Mouse (Mus musculus) spleen, postnatal 14 days (tissue): ENCODE results near the gene Nfkbib.

Experiments used
- DNase-seq, 2 experiments: peaks; one replicate each; pipeline ENCODE4 v3.0.0; 2021 to 2022; ENCODE audit warnings: low spot score in 2 of 2

Gene Nfkbib

DNA sequence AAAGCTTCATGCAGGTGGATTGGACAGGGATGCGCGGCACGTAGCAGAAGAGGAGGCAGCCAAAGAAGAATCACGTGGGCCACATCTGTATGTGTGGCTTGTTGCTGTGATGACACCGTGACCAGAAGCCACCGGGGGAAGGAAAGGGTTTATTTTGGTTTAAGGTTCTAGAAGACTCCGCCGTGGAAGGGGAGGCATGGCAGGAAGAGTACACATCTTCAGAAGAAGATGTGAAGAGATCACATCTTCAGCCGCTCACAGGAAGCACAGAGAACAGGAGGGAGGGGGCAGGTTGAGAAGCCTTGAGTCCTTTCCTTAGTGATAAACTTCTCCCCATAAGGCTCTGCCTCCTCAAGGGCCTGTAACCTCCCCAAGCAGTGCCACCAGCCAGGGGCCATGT lies 32.7 kb upstream of the Nfkbib start:
- DNase-seq: no peak

DNA sequence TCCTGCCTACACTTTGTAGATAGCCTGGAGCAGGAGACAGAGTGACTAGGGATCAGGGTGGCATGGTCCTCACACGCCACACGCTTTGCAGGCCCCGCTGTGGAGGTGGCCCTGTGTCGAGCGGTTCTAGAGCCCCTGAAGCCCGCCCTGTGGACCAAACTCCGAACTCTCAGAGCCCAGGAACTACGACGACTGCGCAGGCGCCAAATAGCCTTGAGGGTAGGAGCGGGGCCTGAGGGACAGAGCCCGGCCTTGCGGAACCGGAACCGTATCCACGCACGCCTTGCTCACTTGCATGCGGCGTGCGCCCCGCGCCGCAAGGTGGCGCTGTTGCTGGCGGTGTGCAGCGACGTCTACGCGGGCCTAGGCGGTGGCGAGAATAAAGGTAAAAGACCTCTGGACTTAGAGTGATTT lies 29.3 kb upstream of the Nfkbib start:
- DNase-seq: peak; percentile 64 to 80

DNA sequence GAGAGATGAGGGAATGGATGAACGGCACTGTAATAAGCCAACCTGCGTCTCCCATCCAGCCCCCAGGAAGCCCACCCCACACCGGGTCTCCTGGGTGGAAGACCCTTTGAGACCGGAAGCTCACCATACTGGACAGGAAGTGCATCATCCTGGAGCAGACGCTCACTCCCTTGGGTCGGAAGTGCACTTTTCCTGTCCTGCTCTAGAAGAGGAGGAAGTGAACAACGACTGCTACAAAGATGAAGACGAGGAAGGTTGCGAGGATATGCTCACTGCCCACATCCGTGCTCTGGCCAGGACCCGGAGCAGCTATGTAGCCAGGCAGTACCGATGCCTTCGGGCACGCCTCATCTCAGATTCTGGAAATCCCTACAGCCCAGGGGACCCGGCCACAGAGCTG lies 28.5 kb upstream of the Nfkbib start:
- DNase-seq: no peak

DNA sequence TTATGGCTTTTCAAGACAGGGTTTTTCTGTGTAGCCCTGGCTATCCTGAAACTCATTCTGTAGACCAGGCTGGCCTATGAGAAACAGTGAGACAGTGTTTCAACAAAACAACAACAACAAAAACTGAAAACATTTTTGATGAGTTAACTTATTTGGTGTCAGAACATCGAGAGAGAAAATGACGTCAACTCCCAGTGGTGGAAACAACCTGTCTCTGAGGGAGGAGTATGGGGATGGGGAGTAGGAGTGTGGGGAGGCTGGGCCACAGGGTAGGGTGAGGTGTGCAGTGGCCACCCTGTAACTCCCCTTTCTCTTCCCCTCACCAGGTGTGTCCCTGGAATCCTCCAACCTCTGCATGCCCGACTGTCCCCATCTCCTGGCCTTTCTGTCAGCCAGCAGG lies 27.2 kb upstream of the Nfkbib start:
- no peak for DNase-seq

DNA sequence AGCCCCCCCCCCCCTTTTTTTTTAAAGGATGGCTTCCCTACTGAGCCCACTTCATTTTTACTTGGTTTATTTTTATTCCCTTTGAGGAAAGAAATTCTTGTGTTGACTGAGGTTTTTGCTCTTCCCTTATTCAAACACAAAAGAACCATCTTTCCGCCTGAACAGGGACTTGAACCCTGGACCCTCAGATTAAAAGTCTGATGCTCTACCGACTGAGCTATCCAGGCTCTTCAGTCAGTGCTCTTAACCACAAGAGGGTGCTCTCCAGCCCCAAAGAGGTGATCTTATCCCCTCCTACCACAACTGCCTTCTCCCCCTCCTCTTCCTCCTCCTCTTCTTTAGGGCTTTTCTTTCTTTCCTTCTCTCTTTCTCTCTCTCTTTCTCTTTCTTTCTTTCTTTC lies 26.5 kb upstream of the Nfkbib start:
- no peak for DNase-seq

DNA sequence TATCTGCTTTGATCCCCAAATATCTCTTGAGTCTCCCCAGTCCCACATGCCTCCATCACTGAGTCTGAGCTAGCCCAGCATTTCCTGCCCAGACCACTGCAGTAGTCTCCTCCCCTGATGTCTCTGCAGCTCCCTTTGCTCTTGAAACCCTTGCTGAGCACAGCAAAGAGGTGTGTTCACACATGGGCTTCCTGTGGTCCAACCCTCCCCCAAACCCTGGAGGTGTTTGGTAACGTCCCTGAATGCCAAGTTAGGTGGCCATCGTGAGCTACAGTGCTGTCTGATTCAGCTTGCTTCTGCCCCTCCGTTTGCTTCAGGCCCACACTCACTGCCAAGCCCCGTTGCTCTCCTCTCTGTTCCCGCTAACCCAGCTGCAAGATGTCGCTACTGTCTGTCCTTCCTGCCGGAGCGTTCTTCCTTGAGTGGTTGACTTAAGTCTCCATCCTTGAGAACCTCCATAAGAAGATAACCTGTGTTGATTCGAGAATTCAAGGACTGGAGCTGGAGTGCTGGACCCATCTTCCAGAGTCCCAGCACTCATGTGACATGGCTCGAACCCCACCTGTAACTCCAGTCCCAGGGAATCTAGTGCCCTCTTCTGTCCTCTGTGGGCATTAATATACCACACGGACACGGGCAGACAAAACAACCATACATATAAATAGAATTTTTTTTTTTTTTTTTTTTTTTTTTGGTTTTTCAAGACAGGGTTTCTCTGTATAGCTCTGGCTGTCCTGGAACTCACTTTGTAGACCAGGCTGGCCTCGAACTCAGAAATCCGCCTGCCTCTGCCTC lies 25.3 kb upstream of the Nfkbib start:
- DNase-seq: no peak

DNA sequence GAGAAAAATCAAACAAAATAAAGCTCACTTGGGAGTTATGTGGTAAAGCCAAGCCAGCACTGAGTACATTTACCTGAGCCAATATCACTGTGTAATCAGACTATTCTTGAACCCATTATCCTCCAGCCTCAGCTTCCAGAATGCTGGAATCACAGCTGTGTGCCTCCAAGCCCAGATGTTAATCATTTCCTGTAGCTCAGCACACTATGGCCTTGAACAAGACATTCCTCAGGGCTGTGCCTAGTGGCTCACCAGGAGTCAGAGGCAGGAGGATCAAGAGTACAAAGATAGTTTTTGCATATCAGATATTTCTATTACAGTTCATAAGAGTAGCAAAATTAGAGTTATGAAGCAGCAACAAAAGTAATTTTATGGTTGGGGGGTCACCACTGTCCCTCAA lies 24.4 kb upstream of the Nfkbib start:
- no peak for DNase-seq

DNA sequence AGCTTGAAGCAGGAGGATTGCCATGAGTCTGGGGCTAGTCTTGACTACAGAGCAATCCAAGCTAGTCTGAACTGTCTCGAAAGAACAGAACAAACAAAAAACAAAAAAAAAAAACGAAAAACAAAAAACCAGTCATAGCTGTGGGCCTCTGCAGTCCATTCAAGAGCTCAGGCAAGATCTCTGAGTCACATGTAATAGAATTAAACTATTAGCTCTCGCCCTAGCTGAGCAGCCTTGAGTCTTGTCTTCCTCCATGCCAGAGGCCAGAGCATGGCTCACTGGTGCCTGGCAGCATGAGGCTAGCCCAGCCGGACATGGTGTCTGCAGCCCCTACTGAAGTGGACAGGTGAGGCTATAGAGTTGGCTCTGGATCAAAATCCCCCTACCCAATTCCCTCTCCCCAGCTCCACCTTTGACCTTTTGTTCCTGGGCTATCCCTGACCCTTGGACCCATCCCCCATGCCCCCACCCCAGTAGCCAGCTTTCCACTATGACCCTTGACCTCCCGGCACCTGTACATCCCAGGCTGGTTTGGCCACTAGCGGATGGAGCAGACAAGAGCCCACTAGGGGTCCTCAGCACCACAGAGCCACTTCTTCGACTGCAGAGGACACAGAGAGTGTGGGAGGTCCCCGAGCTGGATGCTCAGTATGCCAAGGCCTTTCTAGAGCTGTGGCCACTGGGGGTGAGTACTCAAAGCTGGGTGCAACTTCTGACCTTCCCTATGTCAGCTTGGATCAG lies 22.9 kb upstream of the Nfkbib start:
- no peak for DNase-seq

DNA sequence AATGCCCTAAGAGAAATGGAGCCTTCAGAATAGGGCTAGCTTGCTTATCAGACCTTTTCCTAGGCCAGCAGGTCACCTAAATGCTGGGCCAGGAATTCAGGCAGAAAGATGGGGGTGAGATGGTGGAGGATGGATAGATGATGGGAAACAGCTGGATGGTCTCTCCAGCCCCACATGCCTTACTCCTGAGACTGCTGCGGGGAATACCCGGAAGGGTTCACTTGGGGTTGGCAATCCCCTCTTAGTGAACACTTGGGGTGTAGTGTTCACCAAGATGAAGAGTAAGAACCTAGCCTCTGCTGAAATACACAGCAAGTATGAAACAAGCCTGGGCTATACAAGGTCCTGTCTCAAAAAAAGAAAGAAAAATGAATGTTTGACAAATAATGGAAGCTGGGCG lies 21.9 kb upstream of the Nfkbib start:
- DNase-seq: no peak

DNA sequence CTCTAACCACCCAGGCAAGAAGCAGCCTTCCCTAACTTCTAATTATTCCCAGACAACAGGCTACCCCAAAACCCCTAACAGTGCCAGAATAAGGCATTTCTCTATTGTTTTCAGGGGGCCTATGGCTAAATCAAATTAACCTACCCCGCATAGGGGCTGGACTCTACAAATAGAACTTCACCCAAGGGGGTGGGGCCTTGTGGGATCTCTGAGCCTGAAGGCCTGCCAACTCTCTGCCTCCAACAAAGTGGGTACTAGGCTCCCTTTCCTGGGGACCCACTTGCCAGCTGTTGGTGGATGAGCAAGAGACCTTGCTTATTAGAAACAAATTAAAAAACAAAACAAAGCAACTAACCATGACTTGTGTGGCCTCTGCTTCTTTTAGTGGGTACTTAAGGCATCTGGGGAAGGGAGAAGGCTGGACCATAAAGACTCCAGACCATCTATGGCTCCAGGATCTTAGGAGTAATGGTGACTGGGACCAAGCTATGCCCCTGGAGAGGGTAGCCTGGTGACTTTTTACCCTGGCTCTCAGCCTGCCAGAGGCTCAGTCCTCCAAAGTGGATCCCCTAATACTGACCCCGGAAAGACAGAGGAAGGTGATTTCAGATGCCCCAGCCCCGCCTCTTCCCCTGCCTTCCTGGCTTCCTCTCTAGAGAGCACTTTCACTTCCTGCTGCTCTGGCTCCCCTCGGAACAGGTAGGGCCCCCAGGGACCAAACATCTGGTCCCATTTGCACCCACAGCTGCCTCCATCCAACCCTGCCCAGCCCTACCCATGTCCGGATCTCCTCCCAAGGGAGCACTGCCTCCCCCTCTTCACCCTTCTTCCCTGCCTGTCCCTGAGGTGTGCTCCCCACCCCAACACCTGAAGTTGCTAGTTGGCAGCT lies 21.2 kb upstream of the Nfkbib start, which contains the start of gene Rinl:
TSS of gene Rinl (plus strand) at position 663 of the 889 bp plus-strand sequence.
- peak; percentile 61 to 73 for DNase-seq

DNA sequence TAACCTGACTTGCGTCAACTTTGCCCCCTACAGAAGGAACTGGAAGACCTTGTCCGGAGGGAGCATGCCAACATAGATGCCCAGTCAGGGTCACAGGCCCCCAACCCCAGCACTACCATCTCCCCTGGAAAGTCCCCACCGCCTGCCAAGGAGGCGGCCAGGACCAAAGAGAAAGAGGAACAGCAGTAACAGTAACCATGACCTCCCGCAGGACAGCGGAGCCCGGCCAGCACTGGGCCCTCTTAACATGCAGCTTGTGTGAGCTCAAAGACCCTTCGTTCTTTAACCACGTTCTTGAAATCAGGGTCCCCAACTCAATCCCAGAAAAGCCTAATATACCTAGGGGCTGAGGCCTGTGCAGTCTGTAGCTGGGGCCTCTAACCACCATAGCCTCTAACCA lies 20.6 kb upstream of the Nfkbib start:
- DNase-seq: no peak

DNA sequence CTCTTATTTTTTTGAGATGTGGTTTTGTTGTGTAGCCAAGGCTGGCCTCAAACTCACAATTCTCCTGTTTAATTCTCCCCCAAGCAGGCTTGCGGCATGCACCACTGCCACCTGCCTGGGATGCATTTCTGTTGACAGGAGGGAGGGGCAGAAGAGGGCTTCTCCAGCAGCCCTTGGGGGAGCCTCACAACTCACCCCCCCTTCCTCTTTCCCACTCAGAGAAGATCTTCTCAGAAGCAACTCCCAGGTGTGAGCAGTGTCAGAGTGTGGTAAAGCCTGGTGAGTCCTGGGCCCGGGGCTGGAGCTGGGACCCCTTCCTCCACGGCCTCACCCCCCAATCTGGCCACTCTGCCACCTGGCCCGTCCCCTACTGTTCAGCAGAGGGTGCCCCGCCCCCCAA lies 17.8 kb upstream of the Nfkbib start:
- DNase-seq: no peak

DNA sequence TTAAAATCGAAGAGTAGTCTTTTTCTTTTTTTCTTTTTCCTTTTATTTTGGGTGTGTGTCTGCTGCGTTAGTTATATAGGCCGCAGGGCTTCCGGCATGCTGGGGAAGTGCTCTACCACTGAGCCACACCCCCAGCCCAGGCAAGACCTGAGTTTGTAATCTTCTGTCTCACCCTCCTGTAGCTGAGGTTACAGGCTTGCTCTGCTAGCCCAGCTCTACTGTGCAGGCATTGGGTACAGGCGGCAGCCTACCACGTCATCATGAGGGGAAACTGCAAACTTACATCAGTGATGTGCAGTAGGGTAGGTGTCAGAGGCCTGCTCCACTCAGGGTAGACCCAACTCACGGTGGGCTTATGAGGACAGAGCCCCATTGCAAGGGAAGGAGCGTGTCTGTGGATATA lies 13.9 kb upstream of the Nfkbib start:
- DNase-seq: peak in 1 of 2 experiments; percentile 32

DNA sequence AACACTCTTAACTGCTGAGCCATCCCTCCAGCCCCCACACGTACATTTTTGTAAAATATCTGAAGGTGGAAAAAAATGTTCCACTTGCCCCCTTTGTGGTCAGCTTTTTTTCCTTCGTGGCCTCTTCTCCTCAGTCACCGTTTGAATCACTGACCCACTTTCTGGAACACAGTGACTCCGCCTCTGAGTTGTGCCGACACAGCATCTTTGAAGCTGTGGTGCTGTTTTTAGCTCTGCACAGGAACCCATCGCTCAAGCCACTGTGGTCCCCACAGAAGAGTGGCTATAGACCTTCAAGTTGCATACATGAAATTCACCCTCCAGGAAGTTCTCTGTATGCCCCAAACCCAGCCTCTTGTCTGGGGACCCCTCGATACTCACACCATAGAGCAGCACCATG lies 13.5 kb upstream of the Nfkbib start:
- no peak for DNase-seq

DNA sequence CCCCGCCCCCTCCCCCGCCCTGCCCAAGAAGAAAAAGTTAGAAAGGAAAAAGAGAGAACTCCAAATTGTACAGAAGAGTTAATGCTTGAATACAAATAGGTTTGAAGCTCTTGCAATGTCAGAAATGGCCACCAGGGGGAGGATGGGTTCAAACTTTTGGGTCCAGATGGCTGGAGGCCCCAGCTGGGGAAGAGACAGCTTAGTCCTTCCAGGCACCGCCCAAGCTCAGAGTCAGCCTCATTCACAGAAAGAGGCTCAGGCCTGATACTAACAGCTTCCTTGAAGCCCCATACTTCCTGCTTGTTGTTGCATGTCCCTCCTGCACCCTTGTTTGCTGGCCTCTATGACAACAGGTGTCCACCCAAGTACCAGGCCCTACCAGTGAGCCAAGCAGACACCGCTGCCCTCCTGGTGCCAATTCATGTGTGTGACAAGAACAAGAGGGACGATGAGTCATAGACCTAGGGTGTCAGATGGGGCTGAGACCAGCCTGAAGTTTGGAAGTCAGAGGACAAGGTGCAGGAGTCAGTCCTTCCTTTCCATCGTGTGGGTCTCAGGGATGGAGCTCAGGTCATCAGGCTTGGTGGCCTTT lies 12.9 kb upstream of the Nfkbib start:
- peak; percentile 75 to 90 for DNase-seq

DNA sequence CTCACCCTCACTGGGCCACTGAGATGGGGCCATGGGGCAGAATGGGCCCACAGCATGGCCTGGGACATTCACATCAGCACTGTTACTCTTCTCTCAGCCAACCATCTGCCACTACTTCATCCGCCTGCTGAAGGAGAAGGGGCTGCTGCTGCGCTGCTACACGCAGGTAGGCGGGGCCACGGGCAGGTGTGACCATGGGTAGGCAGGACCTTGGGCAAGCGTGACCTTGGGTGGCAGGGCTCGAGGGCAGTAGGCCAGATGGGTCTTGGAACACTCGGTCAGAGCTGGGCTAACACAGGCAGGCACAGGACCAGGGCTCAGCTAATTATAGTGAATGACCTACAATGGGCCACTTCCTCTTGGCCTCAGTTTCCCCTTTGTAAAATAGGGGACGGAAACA lies 11.5 kb upstream of the Nfkbib start:
- DNase-seq: peak in 1 of 2 experiments; percentile 7

DNA sequence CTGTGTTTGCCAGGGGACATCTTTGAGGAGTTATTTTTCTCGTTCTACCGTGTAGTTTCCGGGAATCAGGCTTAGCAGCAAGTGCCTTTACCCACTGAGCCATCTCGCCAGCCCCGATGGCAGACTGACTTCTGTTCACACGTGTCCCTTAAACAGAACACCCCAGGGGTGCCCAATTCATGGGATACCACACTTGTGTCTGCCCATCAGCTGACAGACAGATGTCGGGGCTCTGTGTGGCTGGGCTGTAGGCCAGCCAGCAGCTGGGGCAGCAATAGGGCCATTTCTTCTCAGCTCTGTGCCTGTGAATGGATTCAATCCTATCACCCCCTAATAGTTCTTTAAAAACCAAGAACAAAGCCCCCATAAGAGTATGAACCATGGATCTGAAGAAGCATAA lies 7.8 kb upstream of the Nfkbib start:
- DNase-seq: no peak

DNA sequence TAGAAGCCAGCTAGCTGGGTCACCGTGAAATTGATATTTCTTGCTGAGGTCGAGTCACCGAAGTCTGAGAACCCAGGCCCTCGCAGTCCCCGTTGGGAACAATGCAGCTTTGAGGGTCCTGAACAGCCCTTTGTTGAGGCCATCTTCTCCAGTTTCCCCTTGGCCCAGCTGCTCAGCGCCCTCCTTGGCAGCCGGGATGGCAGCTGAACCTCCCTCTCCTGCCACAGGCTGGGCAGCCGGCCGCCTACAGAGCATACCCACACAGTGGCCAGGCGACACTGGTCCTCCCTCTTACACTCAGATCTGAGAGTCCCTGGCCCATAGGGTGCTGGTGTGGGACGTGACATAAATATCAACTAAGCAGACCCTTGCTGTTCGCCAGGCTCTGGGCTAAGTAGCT lies 6.9 kb upstream of the Nfkbib start:
- no peak for DNase-seq

DNA sequence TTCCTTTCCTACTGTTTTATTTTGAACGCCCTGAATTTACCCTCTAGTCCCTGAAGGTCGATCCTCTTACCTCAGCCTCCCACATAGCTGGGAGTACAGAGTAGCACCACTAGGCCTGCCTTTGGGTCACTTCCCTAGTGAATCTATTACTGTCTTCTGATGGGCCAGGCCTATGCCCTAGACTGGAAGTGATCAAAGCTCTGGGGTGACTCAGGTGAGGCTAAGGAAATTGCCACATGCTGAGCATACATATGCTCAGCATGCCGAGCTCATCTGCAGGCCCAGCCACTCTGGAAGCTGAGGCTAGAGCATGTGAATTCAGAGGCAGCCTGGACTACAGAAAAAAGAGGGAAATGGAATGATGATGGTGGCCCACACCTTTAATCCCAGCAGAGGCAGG lies 5.9 kb upstream of the Nfkbib start:
- DNase-seq: no peak

DNA sequence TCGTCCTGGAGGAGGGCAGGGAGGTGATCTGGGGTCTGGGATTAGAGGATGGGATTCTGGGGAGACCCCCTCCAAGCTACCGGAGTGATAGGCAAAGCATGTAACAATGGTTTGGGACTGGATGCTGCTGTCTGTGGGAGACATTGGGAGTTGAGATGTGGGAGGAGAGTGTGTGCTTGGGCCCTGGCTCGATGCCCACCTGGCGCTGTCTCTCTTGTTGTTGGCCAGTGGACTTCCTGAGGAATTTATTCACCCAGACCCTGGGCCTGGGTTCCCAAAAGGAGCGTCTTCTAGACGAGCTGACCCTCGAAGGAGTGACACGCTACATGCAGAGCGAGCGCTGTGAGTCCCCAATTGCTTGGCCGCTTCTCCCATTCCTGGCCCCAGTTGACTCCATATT lies 4.6 kb upstream of the Nfkbib start:
- DNase-seq: peak in 1 of 2 experiments; percentile 5

DNA sequence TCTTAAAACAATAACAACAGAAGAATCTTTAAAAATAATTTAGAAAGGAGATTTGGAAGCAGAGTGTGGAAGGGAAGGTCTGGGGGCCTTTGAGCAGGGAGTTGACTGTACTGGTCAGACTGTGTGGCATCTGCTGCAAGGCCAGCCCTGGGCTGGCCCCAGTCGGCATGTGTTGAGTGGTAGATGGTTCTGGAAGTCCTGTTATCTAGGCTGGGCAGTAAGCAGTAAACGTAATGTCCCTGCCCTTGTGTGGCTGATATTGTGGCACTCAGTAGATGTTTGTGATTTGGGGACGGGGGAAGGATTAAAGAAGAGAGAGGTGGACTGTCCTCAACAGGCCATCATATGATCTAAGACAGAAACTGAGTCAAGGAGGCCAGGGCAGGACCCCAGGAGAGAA lies 3.0 kb upstream of the Nfkbib start:
- DNase-seq: peak in 1 of 2 experiments; percentile 6

DNA sequence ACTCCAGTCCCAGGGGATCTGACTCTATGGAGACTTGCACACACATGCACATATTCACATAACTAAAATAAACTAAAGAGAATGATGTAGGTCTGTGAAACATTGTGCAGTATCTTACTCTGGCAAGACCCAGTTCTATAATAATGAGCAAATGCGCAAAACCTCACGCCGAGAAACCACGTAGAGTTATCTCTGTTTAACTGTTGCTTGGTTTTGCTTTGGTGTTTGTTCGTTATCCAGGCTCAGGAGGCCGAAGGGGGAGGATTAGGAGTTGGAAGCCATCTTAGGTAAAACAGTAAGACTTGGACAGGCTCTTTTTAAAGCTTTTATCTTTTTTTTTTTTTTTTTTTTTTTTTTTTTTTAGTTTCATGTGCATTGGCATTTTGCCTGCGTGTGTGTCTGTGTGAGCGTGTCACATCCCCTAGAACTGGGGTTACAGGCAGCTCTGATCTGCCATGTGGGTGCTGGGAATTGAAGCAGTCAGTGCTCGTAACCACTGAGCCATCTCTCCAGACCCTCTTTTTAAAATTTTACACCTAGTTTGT lies 2.2 kb upstream of the Nfkbib start:
- no peak for DNase-seq
